Mouse (Mus musculus): ENCODE data around the gene Sorbs1.

DNA sequence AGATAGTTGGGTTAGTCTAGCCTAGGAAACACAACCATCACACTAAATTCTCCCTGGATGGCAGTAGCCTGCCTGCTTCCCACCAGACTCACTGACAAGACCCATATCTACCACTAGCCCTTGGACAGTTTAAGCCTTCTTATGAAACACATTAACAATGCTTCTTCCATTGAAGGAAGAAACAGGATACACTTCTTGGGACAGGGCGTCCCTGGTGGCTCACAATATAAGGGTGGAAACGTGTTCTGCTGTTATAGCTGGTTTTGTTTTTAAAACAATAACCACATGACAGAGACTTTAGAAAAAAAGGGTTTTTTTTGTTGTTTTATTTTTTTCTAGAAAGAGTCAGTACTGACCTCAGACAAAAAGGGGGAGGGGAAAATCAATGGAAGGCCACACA, 4.3 kb downstream of the Sorbs1 start:
- TF ChIP-seq POLR2A (IDR thresholded peaks at IDR 0.05; ENCODE audit: borderline replicate concordance, low read depth, low read length) (no peak), CTCF (IDR thresholded peaks at IDR 0.05; ENCODE audit: low read depth, low read length) (no peak)

Data from bone marrow macrophage, adult 2 months (primary cell).